Mouse (Mus musculus) embryo, embryonic 9.5 days (tissue): Measurements from ENCODE around the gene Rnf216.

ENCODE experiments used
- DNase-seq: peaks from one replicate; pipeline ENCODE4 v3.0.0-alpha.2; 2017; ENCODE audit errors: extremely low spot score

The Rnf216 gene

DNA sequence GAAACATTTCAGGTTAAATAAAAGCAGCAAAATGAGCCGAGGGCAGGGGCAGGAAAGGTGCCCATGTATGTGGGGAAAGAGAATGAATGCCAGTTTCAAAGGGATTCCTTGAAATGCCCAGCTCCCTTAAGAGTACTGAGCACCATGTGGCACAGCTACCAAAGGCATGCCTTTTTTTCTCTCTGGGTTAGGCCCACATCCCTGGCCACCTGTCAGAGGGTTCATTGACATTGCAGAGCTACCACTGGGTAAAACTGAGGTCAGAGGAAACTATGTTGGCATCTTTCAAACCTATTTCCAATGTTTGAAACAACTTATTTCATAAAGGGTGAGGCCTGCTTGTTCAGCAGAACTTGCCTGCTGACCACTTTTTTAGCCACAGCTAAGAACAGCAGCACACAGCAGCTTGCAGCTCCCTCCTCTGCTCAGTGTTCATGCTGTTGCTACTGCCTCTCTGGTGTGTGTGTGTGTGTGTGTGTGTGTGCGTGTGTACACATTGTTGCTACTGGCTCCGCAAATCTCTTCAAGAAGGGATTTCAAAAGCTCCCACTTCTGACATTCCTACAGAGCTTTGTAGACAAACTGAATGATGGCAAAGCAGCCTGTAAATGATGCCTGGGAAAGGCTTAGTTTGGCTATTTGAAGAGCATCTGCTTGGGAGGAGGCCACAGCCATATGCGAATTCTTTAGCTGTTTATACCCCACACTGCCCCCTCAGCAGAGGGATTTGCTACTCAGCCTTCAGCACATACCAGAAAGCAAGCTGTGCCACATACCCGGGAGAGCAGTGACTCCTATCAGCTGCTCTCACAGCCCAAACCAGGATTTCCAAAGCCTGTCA lies 59.4 kb downstream of the Rnf216 start:
- DNase-seq = no peak

DNA sequence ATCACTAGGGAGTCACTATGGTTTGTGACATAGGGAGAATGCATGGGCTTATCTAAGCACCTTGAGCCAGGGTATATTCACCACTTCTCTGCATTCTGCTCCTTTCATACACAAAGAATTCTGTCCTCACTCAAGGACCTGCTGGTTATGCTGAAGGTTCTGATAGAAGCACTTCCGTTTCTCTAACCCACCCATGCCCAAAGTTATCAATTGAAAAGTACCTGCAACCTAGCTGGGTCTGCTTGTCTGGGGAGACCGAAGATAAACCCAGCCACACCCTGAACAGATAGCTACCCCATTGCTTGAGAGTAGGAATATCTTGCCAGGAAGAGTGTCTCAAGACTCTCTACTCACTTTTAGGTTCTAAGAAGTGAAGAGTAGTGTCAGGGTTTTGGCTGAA lies 60.1 kb downstream of the Rnf216 start:
- no peak for DNase-seq

DNA sequence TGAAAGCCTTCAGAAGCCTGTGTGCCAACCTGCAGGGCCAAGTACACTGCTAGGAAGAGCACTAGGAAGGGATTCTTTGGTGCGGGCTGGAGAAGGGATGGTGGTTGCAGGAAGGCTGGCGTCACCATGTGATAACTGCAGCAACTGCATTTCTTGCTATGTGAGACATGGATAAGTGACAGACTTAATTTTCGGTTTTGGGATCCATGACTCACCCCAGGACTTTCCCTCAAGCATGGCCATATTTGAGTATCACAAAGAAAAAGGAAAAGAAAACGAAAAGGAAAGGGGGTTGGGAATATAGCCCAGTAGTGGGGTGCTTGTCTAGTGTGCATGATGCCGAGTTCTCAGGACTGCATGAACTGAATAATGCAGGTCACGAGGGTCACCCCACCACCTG lies 60.9 kb downstream of the Rnf216 start:
- DNase-seq = no peak

DNA sequence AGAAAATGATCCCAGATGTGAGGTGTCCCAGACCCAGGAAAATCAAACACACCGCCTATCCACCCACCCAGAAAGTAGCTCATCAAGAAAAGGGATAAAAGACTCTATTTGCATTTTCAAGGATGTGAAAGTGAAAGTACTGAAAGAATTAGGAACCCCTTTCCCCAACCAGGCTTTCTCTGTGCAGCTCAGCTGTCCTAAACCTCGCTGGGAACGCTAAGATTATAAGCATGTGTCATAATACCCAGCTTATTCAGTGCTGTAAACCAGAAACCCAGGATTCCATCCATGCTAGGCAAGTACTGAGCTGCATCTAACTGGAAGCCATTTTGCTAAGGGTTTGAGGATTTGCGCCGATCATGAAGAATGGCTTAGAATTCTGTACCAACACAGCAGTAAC lies 62.5 kb downstream of the Rnf216 start:
- DNase-seq = no peak

DNA sequence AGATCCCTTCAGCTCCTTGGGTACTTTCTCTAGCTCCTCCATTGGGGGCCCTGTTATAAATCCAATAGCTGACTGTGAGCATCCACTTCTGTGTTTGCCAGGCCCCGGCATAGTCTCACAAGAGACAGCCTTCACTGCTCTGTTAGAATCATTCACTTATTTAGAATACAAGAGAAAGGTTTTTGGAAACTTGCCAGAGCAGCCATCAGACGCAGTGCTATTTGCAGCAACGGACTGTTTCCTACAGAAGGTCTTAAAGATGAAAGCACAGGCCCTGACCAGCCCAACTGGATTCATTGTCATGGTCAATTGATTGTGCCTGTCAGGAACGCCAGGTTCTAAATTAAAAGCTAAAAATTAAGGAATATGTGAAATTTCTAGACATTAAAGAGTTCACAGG lies 63.0 kb downstream of the Rnf216 start:
- no peak for DNase-seq

DNA sequence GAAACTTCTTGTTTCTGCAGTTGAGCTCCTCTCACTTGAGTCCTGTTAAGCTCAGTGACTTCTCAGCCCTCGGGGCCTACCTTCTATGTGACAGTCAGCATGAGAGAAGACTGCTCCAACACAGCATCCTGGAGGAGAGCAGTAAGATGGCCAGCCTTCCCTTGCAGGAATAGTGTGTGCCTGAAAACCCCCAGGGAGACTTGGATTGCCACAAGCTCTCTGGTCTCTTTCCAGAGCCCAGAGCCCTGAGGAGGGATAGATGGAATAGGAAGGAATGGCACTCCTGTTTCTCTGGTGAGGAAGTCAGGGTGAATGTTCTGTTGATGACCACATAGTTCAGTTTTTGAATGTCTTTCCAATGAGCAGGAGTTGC lies 63.8 kb downstream of the Rnf216 start:
- DNase-seq = no peak

DNA sequence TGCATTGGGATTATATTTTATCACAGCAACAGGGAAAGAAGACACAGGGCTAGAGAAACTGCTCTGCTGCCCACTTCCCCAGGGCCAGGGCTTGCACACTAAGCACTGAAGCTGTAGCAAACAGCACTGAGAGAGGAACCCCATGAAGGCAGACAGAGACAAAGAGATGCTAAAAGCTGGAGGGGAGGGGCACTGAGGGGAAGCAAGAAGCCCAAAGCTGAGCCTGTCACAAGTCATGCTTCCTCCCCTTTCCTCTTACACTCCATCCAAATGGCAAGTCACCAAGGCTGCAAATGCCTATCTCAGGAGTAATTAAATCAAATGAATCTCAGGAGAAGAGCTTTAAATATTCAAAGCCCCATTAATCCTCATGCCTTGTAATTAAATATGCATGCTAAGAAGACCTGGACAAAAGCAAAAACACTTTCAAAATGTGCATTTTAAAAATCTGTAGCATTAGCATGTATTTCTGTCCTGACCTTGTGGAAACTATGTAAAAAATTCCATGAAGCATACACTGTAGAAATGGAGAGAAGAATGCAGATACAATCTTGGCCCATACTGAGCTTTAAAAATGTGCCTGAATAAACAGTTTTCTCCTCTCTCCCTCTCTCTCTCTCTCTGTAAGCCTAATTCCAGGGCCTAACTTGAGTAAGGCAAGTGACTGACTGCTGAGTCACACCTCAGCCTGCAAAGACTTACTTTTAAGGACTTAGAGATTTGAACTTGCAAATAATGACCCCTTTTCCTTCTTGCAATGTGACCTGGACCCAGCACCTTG lies 64.4 kb downstream of the Rnf216 start:
- no peak for DNase-seq

DNA sequence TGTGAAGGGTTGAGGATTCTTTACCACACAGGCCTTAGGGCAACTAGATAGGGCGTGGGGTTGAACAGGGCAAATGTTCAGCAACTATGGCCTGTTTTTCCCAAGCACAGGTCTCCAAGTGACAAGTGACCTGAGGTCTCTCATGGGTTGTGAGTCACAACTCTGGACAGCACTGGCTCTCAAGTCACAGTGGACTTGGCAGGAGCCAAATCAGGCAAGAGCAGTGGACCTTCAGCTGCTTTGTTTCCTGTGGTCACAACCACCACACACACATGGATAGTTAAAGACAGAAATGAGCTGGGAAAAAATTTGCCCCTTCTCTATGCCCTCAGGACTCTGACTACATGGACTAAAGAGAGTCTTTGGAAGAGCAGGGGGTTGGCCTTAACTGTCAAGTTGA lies 65.2 kb downstream of the Rnf216 start:
- DNase-seq = no peak

DNA sequence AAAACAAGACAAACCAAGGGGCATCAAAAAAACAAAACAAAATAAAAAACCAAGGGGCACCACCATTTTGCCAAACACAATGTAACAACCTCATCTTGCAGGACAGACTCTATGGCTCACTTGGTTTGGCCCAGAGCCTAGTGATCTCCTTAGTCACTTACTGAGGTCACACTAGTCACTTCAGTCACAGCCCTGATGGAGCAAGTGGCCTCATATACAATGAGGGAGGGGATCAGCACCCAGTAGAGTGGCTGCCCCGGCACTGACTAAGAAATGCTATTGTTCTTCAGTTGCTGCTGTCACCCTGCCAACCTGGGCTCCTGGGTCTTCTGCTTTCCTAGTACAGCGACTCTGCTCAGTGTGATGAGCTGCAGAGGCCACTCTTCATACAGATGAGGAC lies 68.9 kb downstream of the Rnf216 start:
- no peak for DNase-seq

DNA sequence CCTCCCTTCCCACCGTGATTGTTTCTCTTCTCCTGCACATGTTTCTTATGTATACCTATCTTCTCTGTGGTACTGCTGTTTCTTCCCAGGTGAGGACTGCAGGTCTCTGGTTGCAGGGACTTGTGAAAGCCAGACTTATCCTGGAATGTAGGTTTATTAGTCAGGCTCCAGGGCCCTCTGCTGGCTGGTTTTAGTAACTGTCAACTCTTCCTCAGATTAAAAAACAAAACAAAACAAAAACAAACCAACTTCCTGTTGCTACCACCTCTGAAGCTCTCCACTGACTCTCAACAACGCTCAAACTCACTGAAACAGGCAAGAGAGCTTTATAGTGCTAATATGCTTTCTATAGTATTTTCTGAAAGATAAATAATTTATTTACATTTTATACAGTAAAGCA lies 69.5 kb downstream of the Rnf216 start:
- DNase-seq = no peak

DNA sequence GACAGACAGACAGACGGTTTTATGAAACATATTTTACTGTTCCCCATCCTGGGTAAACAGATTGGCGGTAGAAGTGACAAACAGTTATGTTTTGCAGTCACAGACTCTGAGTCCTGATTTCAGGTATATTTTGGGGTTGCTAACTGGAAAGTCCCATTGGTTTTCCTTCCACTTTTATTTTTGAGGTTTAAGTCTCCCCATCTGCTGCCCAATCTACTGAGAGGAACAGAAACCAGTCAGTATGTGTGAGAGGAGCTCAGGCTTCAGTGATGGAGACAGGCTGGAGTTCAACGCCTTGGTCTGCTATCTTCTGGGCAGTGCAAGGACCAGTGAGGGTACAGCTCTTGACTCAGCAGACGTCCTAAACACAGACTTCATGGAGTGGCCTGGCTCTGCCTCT lies 74.0 kb downstream of the Rnf216 start:
- no peak for DNase-seq

DNA sequence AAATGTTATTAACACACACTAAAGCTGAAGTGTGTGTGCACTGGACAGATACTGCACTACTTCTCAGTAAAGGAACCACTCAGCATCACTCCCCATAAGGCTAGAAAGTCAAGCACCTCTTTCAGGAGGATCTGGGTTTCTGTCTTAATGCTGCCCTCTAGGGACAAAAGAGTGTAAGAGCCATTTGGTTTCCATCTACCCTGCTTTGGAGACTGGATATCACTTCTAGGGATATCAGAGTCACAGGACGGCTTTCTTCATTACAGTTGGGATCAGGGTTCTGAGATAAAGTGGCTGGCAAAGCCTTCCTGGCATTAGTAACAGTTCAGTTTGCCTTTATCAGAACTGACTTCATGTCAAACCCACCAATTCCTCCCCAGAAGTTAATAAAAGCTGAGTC lies 75.6 kb downstream of the Rnf216 start:
- DNase-seq = peak; percentile 43

DNA sequence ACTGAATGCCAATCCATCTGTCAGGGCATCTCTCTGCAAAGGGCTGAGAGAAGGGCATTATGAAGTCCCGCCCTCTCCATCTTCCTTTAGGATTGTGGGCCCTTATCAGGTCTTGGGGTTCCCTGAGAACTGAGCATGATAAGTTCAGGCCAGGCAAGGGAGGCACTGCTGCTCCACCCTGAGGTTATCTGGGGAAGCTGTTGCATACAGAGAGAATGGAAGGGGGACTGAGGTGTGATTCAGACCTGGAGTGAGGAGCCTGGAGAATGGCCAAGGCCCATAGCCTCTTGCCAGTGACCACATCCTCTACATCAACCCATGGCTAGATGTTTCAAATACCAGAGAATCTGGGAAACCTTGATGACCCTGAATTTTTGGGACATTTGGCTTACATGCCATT lies 76.7 kb downstream of the Rnf216 start:
- DNase-seq = no peak

DNA sequence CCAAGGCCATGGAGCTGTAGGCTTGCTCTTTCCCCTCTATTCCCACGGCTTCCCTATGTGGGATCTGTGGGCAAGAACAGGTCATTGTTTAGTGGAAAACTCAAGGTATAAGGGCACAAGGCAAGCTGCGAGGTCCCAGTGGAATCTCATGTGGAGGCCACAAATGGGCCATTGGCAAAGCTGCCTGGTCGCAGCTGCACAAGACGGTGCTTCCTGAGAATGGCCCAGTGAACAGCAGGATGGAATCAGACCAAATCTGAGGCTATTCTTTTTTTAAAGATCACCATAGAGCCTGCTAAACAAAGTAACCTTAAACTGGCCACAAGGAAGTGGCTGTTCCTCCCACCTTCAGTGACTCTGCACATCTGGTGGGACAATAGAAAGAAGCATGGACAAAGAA lies 77.5 kb downstream of the Rnf216 start:
- DNase-seq = no peak

DNA sequence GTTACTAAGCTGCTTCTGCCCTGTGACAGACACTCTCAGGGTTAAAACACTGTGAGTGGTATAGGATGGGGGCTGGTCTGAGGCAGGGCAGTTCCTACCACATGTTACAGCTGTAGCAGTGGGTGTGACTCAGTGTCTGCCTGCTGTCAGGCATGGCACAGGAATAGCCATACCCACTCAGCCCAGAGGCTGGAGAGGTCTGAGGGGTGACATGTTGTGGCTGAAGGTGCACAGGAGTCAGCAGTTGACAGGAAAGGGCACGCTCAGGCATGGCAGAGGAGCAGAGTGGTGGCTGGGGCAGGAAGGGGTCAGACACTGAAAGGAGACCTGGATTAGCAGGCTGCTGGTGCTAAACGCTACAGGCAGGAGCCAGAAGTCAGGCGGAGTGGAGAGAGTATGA lies 78.7 kb downstream of the Rnf216 start:
- DNase-seq = no peak

DNA sequence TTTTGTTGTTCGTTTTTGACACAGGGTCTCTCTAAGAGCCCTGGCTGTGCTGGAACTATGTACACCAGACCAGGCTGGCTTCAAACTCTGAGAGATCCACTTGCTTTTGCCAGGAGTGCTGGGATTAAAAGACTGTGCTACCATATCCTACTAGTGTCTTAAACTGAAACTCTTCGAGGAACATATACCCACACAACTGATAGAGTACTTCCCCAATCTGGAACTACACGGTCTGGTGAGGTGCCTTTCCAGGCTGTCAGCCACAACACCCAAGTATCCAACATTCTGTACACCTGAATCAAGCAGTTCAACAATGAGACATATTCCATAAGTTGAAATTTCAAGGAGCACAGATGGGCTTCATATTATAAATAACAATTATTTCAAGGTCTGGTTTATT lies 79.5 kb downstream of the Rnf216 start:
- DNase-seq = no peak

DNA sequence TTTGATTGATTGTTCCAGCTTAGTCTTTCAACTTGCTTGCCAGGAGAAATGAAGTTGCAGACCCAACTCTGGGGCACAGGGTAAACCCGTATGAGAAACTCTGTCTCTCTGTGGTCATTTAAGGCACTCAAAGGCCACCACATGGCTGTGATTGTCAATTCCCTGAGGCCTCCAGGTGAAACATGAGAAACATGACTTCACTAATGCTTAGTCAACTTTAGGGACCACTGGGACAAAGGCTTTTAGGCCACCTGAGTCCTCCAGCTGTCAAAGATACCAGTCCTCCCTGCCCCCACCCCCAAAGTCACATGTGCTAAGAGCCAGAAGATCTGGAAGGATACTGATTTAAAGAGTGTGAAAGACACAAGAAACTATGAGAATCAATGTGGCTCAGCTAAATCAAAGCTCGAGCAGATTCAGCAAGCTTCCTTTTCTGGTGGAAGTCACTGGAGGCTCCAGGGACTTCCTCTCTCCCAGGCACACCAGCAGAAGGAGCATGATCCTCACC lies 80.1 kb downstream of the Rnf216 start:
- no peak for DNase-seq

DNA sequence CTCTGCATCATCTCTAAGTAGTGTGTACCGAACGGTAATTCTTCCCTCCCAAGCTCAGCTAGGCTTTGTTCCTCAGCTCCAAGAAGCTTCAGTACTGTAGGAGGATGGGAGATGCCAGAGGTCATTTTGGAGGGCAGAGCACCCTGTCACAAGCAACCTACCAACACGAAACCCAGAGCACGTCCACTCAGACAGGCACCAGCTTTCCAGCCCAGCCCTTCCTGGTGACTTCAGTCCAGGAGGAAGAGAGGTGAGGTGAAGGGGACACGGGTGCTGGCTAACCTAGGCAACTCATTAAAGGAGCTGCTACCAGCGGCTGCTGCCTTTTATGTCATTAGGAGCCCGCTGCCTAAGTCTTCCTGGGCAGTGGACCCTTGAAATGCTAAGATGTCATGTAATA lies 81.1 kb downstream of the Rnf216 start:
- no peak for DNase-seq

DNA sequence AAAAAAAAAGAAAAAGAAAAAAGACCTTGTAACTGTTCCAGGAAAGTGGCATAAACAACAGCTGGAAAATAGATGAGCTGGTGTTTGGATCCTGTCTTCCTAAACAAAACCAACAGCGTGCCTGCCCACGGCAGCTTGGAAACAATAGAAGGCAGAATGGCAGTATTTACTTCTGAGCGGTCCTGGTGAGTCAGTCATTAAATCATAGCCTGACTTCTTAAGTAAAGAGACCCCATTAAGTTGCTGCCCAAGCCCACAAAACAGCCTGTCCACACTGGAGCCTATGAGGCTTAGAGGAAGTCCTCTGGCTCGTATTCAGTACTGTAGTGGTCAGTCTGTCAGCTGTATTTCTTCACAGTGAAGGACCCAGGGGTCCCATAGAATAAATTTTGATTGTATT lies 81.6 kb downstream of the Rnf216 start:
- DNase-seq = no peak

DNA sequence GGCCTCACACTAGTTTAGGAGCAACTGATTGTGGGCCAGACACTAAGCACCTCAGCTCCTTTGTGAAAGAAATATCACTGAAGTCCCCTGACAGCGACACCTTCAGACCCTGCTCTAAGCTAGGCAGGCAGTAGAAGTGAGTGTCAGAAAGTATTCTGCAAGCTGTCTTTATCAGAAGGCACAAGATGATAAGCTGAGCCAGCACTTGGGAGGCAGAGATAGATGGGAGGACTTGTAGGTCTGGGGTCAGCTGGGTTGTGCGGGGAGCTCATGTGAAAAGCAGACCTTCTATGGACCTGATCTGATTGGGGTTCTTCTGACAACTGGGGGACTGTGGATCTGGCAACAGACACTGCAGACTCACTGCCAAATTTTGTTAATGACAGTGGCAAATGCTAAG lies 88.9 kb downstream of the Rnf216 start:
- DNase-seq = no peak

DNA sequence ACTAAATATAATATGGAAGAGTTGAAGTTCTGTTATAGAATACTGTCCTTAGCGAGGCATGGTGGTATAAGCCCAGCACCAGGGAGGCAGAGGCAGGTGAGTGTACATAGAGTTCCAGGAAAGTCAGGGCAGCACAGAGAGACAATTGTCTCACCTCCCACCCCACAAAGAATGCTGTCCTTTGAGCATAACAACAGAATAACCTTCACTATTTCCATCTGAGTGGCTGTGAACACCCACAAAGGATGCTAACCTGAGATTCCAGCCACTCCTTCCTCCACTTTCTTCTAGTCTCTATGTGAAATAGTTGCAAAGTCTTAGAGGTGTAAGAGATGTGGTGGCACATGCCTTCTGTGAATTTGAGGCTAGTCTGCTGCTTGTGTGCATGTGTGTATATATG lies 89.8 kb downstream of the Rnf216 start:
- no peak for DNase-seq

DNA sequence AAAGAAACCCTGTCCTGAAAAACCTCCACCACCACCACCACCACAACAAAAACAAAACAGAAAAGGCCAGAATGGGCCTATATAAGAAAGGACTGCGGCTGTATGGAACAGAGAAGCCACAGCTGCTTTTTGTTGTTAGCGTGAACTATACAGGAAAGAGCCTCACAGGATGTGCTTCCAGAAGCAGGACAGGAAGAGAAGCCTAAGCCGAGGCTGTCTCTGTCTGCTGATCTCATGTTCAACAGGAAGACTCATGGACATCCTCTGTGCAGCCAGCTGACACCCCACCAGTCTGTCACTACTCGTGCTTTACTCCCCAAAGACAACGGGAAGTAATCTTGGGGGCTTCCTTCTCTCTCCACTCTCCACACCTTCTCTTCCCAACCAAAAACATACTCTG lies 95.4 kb downstream of the Rnf216 start:
- DNase-seq = no peak

DNA sequence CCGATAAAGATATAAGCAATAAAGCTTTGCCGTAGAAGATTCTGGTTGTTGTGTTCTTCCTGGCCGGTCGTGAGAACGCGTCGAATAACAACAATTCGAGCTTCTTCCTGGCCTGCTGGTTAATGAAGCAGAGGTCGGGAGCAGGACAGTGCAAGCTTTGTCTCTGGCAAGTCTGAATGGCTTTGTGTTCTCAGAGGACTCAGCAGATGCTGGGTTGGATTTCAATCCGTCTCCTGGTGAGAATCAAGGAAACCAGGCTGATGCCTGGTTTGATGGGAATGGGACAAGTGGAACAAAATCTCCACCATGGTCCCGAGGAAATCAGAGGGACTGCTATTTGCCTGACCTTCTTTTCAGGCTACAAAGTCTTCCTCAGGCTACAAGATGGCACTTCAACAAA lies 103.4 kb downstream of the Rnf216 start:
- no peak for DNase-seq
